Mouse (Mus musculus): ENCODE results near the gene Wipi1.

Gene Wipi1

GRCm38 (mm10) chr11:109611303-109612149 lies at the start of gene Wipi1:
Gene Wipi1 (minus strand): TSS chr11:109611967.
- 1% methylated on average over 57 of the region's 58 CpGs for WGBS

GRCm38 (mm10) chr11:109660526-109660925 lies 48.8 kb upstream of the Wipi1 start:
- 75% methylated on average over 8 of the region's 8 CpGs for WGBS

DNA sequence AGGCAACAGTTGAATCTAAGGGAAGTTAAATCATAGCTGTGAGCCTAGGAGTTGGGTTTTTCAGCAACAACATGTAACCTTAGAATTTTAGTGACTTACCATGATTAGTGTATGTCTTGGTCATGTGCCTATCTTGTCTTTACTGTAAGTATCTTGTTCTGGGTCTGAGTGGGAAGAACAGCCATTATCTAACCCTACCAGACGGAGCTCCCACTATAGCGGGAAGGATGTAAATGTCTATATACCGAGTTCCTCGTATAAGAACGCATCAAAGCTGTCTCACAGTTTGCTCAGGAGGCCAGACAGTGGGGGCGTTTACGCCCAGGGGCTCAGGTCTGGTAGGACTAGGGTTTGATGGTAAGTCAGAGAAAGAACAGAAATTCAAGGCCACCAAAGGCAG lies 44.5 kb upstream of the Wipi1 start:
- WGBS = 61% methylated on average over 7 of the region's 7 CpGs

DNA sequence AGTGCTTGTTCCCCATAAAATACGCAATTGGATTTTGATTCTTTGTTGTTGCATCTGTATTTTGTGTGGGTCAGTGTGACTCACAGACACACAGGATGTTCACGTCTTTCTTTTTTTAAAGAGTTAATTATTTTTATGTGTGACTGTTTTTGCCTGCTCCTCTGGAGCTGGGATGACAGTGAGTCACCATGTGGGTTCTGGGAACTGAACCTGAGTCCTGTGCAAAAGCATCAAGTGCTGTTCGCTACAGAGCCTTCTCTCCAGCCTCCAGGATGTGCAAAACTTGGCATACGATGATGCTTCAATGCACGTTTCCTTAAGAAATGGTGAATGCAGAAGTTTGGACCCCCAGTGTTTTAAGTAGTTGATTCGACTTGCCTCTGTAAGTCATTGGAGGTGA lies 42.8 kb upstream of the Wipi1 start:
- WGBS = 42% methylated on average over 6 of the region's 6 CpGs

DNA sequence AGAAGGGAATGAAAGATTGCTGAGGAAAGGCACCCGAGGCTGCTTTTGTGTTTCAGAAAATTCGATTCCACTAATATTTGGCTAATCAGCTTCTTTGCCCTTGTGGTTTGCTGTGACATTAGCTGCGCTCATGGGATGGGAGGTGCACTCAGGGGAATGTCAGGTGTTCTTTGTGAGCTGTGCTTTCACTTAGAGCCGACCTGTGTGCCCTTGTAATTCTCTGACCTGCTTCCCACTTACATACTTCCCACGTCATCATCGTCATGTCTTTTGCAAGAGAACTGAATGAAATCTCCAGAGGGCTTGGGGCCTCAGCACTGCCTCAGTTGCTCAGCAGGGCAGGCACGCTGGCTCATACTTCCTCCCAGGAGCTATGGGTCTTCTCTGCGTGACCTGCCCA lies 41.4 kb upstream of the Wipi1 start:
- WGBS = 27% methylated on average over 8 of the region's 8 CpGs

DNA sequence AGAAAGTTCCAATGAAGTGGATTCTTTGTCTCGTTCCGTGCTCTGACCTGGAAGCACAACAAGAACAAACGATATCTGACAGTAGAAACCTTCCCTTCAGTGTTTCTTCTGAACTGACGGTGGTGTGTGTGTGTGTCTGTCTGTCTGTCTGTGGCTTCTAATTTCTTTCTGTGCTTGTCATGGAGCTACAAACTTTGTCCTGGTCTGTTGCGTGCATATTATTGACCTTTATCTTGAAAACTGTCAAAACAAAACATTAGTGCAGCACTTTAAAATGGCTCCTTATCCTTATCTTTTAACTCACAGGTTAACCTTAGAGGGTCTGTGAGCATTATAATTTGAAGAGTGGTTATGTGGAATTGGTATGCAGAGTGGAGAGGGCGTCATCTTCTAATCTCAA lies 40.7 kb upstream of the Wipi1 start:
- 8% methylated on average over 6 of the region's 6 CpGs for WGBS

DNA sequence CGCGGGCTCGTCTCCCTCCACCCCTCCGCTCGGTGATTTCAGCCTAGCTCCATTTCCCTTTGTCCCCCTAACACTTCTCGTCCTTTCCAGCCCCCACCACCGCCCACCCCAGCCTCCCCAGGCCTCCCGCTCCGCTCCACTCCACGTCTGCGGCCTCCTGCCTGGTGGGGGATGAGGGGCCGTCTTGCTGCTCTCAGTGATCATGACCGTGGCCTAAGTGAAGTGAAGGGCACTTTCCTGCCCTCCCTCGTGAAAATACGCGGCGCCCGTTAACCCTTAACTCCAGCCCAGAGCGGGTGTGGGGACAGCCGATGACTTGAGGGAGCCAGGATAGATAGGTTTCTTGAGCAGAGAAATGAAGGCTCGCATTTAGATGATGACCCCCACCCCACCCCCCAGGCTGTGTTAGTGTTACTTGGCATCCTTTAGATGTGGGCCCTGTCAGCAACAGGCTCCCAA lies 39.8 kb upstream of the Wipi1 start:
- under 1% methylated on average over 21 of the region's 21 CpGs for WGBS

DNA sequence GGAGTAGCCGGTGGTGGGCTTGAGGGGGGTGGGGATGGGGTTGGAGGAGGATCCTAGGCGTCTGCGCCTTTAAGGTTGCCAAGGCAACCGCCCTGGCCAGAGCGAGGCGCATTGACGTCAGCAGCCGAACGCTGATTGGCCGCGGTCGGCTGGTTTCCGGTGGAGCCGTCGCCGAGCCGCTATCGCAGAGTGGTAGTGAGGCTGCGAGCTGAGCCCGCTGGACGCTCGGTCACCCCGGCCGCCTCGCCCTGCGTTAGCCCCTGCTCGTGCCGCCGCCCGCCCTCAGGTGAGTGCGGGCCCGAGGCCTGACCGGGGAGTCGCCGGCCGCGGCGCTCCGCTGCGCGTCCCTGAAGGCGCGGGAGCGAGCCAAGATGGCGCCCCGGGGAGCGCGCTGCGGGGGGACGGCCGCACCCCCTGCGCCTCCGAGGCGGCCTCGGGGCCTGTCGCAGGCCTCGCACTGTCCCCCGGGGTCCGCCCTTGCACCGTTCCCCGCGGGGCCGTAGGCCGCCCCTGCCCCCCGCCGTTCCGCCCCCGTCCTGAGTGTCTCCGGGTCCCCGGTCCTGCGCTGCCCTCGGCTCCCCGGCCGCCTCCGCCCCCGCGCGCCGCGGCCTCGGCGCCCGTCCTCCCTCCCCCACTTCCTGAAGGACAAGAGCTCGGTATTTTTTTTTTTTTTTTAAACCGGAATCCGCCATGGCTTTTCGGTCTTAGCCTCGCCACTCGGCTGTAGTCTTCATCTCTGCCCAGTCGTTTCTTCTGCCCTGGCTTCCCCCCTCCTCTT lies 39.2 kb upstream of the Wipi1 start:
- under 1% methylated on average over 76 of the region's 90 CpGs for WGBS

DNA sequence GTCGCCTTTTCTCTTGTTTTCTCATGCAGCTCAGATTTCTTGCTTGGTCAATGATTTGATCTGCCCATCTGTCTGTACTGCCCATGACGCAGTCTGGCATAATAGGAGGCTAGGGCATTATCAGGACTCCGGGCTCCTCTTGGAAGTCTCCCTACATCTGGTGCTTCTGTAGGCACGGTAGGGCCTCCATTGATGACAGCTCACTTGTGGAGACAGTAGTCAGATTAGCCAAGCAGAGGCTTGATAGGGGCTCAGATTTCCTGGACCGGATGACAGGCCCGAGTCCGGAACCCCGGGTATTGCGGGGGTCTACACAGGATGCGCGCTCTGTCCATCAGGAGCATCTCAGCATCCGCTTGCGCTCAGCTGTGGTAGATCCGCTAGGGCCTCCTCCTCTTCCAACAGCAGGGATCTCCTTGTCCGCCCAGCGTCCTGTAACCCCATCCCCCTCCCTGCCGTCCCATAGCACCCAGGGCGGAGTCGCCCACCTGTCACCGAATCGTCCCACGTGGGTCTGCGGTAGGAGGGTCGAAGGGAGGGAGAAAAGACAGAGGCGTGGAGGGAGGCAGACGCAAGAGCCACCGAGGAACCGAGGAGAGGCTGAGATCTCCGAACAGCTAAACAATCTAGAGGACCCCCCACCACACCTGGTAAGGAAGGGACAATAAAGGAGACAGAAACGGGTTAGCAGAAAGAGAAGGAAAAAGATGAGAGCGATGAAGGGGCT lies 38.4 kb upstream of the Wipi1 start:
- WGBS = under 1% methylated on average over 31 of the region's 31 CpGs

DNA sequence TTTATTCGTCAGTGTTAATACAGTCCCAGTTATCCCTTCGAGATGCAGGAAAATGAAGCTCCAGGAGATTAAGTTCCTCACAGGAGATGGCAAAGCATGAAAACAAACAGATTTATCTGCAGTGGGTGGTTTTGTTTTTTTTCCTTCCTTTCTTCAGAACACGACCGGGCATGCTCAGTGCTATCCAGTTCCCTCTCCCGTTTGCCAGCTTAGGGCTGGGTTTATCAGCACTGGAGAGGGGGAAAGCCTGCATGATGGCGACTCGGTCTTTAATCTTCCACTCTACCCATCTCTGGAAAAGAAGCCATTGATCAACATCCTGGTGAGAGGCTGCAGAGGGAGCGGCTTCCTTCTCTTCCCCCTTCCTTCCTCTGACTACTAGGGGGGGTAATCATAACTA lies 37.4 kb upstream of the Wipi1 start, which contains the start of gene Prkar1a:
Prkar1a (plus strand) TSS at position 200 of the 400 bp plus-strand sequence.
- 13% methylated on average over 8 of the region's 8 CpGs for WGBS

DNA sequence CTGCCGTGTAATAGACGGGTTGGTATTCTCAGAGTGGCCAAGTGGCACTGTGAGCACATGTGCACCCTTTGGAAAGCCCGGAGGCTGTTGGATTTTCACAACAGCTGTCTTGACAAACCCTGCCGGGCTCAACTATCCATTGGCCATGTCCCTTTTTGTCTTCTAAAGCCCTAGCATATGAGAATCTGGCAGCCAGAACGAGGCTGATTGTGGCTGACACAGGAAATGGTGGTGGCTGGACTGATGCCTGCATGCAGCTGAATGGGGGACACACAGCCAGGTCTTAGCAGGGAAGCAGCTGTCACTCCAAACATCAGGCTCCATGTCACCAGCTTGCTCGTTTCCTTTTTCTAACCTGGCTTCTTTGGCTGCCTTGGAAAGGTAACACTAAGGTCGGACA lies 36.7 kb upstream of the Wipi1 start:
- 17% methylated on average over 7 of the region's 7 CpGs for WGBS

DNA sequence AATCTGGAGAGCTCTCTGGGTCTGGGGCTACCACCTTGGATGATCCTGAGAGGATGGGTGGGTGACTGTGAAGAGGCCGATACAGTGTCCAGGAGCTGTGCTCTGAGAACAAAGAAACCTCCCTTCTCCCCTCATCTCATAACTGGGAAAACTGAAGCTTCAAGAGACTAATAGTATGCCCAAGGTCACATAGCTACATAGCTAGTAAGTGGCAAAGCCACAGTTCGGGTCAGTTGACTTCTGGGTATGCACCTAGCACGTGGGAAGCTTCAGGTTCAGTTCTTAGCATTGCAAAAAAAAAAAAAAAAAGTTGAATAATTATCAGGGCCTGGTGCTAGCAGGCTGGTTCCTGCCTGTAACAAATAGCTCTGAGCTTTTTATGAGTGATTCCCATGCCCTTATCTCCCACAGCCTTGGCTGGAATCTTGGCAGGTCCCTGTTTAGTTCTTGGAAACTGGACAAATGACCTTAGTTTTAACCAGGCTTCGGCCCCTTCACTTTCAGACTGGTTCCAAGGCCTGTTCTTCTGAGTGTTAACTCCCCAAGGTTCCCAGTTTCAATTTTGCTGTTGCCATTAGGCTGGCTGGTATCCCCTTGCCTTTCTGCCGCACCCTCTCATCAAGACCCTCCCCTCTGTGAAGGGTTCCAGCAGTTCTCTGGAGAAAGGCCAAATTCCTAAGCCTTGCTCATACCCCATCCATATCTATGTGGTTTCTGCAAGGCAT lies 29.9 kb upstream of the Wipi1 start:
- 84% methylated on average over 5 of the region's 5 CpGs for WGBS

GRCm38 (mm10) chr11:109635871-109636395 lies 24.2 kb upstream of the Wipi1 start:
- WGBS = 57% methylated on average over 6 of the region's 6 CpGs

DNA sequence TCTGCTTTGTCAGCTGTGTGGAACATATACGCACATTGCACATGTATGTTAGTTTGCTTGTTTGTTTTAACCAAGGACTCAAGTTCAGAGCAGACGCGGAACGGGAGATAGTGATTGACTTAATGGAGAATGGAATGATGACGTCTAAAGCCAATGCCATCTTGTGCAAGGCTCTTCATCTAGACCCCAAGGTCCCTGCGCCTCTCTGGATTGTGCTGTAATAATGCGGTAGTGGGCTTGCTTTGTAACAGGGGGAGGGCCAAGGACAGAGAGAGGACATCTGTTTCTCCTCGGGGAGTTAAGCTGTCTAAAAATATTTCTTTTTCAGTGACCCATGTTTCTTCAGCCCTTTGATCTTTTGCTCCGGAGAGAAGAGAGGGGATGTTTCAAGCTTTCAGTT lies 23.2 kb upstream of the Wipi1 start:
- WGBS = 82% methylated on average over 9 of the region's 9 CpGs

DNA sequence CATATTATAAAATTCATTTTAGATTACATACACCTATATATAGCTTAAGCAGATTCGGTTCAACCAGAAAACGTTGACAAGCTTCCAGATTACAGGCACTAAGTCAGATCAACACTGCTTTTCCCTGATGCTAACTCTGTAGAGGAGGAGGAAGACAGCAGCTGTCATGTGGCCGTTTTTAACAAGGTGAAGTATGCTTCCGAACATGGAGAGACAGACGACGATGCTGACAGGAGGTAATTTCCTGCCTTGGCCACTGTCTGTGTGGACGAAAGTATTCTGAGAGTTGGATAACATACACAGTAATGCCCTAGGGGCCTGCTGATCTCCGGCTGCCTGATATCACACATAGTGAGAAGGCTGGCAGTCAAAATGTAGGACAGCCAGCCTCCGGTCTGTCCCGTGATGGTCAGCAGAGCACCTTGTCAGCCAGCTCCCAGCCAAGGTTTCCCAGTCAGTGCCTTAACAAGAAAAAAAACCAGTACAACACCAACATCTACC lies 17.3 kb upstream of the Wipi1 start:
- 51% methylated on average over 10 of the region's 10 CpGs for WGBS

DNA sequence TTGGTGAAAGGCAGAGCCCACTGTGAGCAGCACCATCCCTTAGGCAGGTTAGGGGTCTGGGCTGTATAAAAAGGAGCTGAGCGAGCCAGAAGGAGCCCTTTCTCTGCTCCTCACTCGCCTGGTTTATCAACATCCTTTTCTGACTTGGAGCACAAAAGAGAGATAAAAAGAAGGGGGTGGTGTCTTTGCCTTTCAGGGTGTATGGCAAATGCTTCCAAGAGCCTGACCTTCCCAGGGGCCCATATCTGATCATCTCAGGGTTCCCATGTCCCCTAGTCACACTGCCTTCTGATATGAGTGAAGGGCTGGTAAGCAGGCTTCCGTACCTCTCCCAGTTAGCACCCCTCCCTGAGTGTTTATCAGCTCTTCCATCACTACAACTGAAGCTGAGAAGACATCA lies 16.3 kb upstream of the Wipi1 start:
- WGBS = 94% methylated on average over 3 of the region's 3 CpGs

GRCm38 (mm10) chr11:109627648-109628047 lies 15.9 kb upstream of the Wipi1 start:
- 94% methylated on average over 4 of the region's 4 CpGs for WGBS

- WGBS = 84% methylated on average over 7 of the region's 7 CpGs
Measured at GRCm38 (mm10) chr11:109623238-109623637, 11.5 kb upstream of the Wipi1 start.

DNA sequence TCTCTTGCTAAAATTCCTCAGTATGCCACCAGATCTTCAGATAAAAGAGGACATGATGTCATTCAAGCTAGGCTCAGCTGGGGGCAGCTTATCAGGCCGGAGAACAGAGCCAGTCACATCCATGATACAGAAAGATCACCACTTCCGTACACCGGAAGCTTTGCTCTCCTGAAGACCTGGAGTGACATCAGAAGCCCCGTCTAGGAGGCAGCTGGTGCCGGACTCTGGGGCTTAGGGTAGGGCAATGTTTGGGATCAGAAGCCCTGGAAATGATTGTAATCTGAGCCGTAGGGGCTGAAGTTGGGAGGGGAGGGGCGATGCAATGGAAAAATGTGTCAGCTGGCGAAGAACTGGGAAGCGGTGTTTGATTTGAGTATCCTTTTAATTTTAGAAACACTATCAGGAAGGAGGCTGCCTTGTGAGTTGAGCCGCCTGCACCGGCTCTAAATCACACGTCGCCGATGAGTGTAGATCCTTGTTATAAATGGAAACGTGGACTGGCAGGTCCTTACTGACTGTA lies 10.8 kb upstream of the Wipi1 start:
- WGBS = 27% methylated on average over 15 of the region's 15 CpGs

DNA sequence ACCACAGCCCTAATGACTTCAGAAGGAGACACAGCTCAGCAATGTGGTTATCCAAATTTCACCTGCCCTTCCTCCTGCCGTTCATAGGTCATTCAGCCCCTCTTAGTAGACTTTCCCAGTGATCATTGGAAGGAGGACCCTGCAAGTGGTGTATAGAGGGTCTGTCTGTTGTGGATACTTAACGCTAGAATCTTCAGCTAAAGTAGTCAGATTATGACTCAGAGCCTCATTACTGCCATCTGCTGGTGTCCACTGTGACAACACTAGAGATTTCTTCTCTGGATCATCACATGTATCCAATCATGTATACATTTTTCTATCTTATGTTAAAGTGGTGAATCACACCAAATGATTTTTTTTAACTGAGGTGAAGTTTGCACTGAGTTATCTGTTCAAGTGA lies 9.4 kb upstream of the Wipi1 start:
- WGBS = 13% methylated on average over 2 of the region's 2 CpGs

GRCm38 (mm10) chr11:109620356-109620755 lies 8.6 kb upstream of the Wipi1 start:
- WGBS = 88% methylated on average over 6 of the region's 6 CpGs

Data from cerebral cortex, adult 2 months (tissue).